Mouse (Mus musculus): Measurements from ENCODE around the gene Arpc1b. TPM values are rescaled to one million over a fixed set of nuclear protein-coding genes. Genes with fewer than 3 reads are reported as not detected.

Arpc1b gene
- polyA plus RNA-seq, 1 experiment from 2014 or later = 181 TPM

DNA sequence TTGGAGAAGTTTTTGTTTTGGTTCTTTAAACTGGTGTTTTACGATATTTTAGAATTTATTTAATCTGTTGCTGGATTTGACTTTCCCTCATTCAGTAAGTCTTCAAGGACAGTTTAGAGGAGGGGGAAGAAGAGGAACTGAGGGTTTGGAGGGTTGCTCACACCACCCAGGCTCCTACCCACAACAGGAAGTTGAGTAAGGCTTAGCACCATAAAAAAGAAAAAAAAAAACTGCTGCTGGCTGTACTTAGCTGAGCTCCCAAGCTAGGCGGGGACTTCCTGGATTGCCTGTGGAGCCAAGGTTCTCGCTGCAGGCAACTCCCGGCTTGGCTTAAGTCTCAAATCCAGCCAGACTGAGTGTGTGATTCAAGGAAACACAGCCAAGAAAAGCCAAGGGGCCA, 2.3 kb downstream of the Arpc1b start:
- Histone ChIP-seq H3K27ac (ENCODE audit: low read depth) (peak overlapping the region; percentile 90), H3K4me2 (ENCODE audit: low read depth, low read length) (peak overlapping the region; percentile 83), H3K4me3 (ENCODE audit: low read depth, low read length) (peak overlapping the region; percentile 66), H3K4me1 (ENCODE audit: insufficient read depth) (peaks cover 10% of the 10 kb centered on the region), H3K36me3 (replicated peaks; ENCODE audit: insufficient read depth, low read length) (peaks cover 5% of the 10 kb centered on the region; the same call in 1 of the 2 replicates), H3K9ac (replicated peaks) (peak overlapping the region; percentile 82; the same call in 1 of the 2 replicates), H3K9me3 (ENCODE audit: low read length) (no peaks in the 10 kb centered on the region), H3K27me3 (ENCODE audit: insufficient read depth, low read length) (no peaks in the 10 kb centered on the region)
- DNase-seq = peak; percentile 52
- peak; percentile 14 for ATAC-seq
- 9% methylated on average over 4 of the region's 4 CpGs for WGBS (ENCODE audit: insufficient replicate concordance)
- TF ChIP-seq EP300 (IDR thresholded peaks at IDR 0.05; ENCODE audit: low read depth) = peak; percentile 56; the same call in 1 of the 2 replicates
- no peak for TF ChIP-seq CTCF (IDR thresholded peaks at IDR 0.05; ENCODE audit: low read depth)

DNA sequence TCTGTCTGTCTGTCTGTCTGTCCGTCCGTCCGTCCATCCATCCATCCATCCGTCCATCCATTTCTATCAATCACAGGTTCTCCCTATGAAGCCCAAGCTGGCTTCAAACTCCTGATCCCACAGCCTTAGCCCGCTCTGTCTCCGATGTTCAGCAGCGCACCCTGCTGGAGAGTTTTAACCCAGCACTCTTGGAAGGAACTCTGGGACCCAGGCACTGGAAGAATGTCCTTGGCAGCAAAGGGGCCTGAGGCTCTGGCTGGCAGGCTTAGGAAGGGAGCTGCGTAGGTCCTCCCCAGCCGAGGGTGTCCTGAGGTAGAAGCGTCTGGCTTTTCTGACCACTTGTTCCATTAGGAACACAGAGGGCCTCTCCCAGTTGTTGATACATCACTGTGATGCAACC, 2.9 kb downstream of the Arpc1b start:
- whole genome bisulfite sequencing (ENCODE audit: insufficient replicate concordance) = 32% methylated on average over 10 of the region's 10 CpGs
- peak; percentile 72 for DNase-seq

DNA sequence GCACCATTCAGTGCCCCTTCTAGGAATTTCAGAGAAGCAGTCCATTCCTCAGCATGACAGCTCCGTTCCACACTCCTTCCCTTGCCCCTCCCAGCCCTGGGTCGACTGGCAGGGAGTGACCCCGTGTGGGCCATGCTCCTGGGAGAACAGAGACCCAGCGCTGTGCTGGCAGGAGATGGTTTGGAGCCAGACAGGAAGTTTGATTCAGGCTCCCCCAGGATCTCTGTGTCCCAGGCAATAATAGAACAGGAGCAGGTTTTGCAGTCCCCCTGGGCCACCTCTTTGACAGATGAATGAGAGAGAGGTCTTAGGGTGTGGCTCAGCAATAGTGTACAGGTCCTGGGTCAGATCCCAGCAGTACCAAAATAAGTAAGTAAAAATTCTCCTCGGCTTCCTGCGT, 4.0 kb downstream of the Arpc1b start:
- Histone ChIP-seq H3K27me3 (ENCODE audit: insufficient read depth, low read length) (no peaks in the 10 kb centered on the region), H3K36me3 (replicated peaks; ENCODE audit: insufficient read depth, low read length) (peaks cover 17% of the 10 kb centered on the region), H3K4me2 (ENCODE audit: low read depth, low read length) (no peak overlapping the region), H3K4me1 (ENCODE audit: insufficient read depth) (peaks cover 10% of the 10 kb centered on the region), H3K9me3 (ENCODE audit: low read length) (no peaks in the 10 kb centered on the region), H3K27ac (ENCODE audit: low read depth) (no peak overlapping the region), H3K4me3 (ENCODE audit: low read depth, low read length) (no peak overlapping the region), H3K9ac (replicated peaks) (no peak overlapping the region)
- TF ChIP-seq EP300 (IDR thresholded peaks at IDR 0.05; ENCODE audit: low read depth) (no peak), CTCF (IDR thresholded peaks at IDR 0.05; ENCODE audit: low read depth) (no peak)
- WGBS (ENCODE audit: insufficient replicate concordance) = 69% methylated on average over 6 of the region's 6 CpGs
- no peak for ATAC-seq
- no peak for DNase-seq

More for the DNA sequence above, 2.9 kb downstream of the Arpc1b start:
- Histone ChIP-seq H3K36me3 (replicated peaks; ENCODE audit: insufficient read depth, low read length) (peaks cover 9% of the 10 kb centered on the region; the same call in 1 of the 2 replicates), H3K9me3 (ENCODE audit: low read length) (no peaks in the 10 kb centered on the region), H3K27ac (ENCODE audit: low read depth) (peak overlapping the region; percentile 90), H3K4me1 (ENCODE audit: insufficient read depth) (peaks cover 10% of the 10 kb centered on the region), H3K27me3 (ENCODE audit: insufficient read depth, low read length) (no peaks in the 10 kb centered on the region), H3K4me3 (ENCODE audit: low read depth, low read length) (peak overlapping the region; percentile 66), H3K9ac (replicated peaks) (peak overlapping the region; percentile 28; the same call in 1 of the 2 replicates), H3K4me2 (ENCODE audit: low read depth, low read length) (peak overlapping the region; percentile 83)
- peak; percentile 16; the same call in 1 of the 2 replicates for ATAC-seq
- TF ChIP-seq EP300 (IDR thresholded peaks at IDR 0.05; ENCODE audit: low read depth) = no peak
- TF ChIP-seq CTCF (IDR thresholded peaks at IDR 0.05; ENCODE audit: low read depth) = peak; percentile 78

DNA sequence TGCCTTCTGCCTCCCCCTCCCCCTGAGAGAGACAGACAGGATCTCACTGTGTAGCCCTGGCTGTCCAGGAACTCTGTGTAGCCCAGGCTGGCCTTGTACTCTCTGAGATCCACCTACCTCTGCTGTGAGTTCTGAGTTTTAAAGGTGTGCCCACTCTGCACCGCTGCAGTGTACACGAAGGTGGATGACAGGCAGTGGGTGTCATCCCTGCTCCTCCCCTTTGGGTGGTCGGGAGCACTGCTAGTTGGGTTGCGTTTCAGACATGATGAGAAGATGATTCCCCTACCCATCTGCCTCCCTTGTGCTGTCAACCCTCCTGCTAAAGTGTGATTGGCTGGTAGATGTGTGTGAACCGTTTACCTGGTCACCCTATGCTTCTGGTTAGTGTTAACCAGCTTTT, 4.4 kb downstream of the Arpc1b start:
- no peak overlapping the region for H3K4me2 ChIP-seq (ENCODE audit: low read depth, low read length)
- ATAC-seq (no peak), DNase-seq (no peak)
- no peak for TF ChIP-seq EP300 (IDR thresholded peaks at IDR 0.05; ENCODE audit: low read depth)
- no peak for TF ChIP-seq CTCF (IDR thresholded peaks at IDR 0.05; ENCODE audit: low read depth)
- H3K4me3 ChIP-seq (ENCODE audit: low read depth, low read length) = no peak overlapping the region
- H3K27ac ChIP-seq (ENCODE audit: low read depth) = no peak overlapping the region
- no peak overlapping the region for H3K9ac ChIP-seq (replicated peaks)
- H3K4me1 ChIP-seq (ENCODE audit: insufficient read depth) = peaks cover 8% of the 10 kb centered on the region
- 86% methylated on average over 5 of the region's 5 CpGs for WGBS (ENCODE audit: insufficient replicate concordance)
- H3K27me3 ChIP-seq (ENCODE audit: insufficient read depth, low read length) = no peaks in the 10 kb centered on the region
- H3K9me3 ChIP-seq (ENCODE audit: low read length) = no peaks in the 10 kb centered on the region
- H3K36me3 ChIP-seq (replicated peaks; ENCODE audit: insufficient read depth, low read length) = peaks cover 20% of the 10 kb centered on the region

DNA sequence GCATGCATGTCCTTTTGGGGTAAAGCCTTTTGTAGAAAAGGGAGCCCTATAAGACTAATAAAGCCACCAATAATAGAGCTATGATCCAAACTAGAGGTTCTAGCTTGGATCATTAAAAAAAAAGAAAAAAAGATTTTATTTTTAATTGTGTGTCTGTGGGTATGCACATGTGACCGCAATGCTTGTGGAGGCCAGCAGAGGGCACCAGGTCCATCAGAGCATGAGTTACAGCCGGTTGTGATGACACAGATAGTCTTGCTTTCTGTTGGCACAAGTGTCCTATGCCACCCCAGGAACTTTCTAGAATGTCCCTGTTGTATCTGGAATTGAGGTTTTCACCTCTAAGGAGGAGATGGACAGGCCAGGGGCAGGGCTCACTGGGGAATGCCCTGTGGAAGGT, 5.4 kb downstream of the Arpc1b start:
- no peaks in the 10 kb centered on the region for H3K27me3 ChIP-seq (ENCODE audit: insufficient read depth, low read length)
- no peak overlapping the region for H3K4me3 ChIP-seq (ENCODE audit: low read depth, low read length)
- DNase-seq (peak; percentile 54), ATAC-seq (no peak)
- no peak overlapping the region for H3K9ac ChIP-seq (replicated peaks)
- H3K36me3 ChIP-seq (replicated peaks; ENCODE audit: insufficient read depth, low read length) = peaks cover 27% of the 10 kb centered on the region
- peaks cover 4% of the 10 kb centered on the region; the same call in 1 of the 2 replicates for H3K4me1 ChIP-seq (ENCODE audit: insufficient read depth)
- no peak overlapping the region for H3K4me2 ChIP-seq (ENCODE audit: low read depth, low read length)
- TF ChIP-seq CTCF (IDR thresholded peaks at IDR 0.05; ENCODE audit: low read depth) (peak; percentile 70), EP300 (IDR thresholded peaks at IDR 0.05; ENCODE audit: low read depth) (no peak)
- 91% methylated on average over 2 of the region's 2 CpGs for WGBS (ENCODE audit: insufficient replicate concordance)
- no peak overlapping the region for H3K27ac ChIP-seq (ENCODE audit: low read depth)
- H3K9me3 ChIP-seq (ENCODE audit: low read length) = no peaks in the 10 kb centered on the region

DNA sequence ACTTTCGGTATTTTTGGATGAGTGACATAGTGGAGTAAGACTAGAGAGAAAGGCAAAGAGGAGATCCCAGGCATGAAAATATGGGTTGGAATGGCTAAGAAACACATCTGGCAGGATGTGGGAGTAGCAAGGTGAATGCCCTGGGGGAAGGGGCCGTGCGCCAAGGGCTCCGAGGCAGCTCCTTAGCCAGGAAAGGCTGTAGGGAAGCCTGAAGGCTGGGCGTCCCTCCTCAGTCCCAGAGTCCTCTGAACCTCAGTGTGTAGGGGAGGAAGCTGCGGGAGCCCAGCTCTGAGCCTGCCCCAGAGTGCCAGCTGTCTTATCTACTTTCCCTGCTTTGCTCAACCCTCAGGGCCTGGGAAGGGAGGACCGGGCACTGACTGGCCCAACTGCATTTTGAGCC, 6.9 kb downstream of the Arpc1b start:
- DNase-seq (no peak), ATAC-seq (no peak)
- H3K9ac ChIP-seq (replicated peaks) = no peak overlapping the region
- TF ChIP-seq CTCF (IDR thresholded peaks at IDR 0.05; ENCODE audit: low read depth) (no peak), EP300 (IDR thresholded peaks at IDR 0.05; ENCODE audit: low read depth) (no peak)
- H3K36me3 ChIP-seq (replicated peaks; ENCODE audit: insufficient read depth, low read length) = peaks cover 38% of the 10 kb centered on the region
- no peaks in the 10 kb centered on the region for H3K9me3 ChIP-seq (ENCODE audit: low read length)
- no peaks in the 10 kb centered on the region for H3K27me3 ChIP-seq (ENCODE audit: insufficient read depth, low read length)
- peaks cover 4% of the 10 kb centered on the region; the same call in 1 of the 2 replicates for H3K4me1 ChIP-seq (ENCODE audit: insufficient read depth)
- no peak overlapping the region for H3K4me2 ChIP-seq (ENCODE audit: low read depth, low read length)
- WGBS (ENCODE audit: insufficient replicate concordance) = 69% methylated on average over 7 of the region's 7 CpGs
- no peak overlapping the region for H3K4me3 ChIP-seq (ENCODE audit: low read depth, low read length)
- H3K27ac ChIP-seq (ENCODE audit: low read depth) = no peak overlapping the region
